Mouse (Mus musculus) G1E (cell line): ENCODE measurements at regions not wholly inside any gene's neighbourhood (a gene's known extent, or its start where the extent isn't known, plus 50 kb on each side); places are given as distances from the start of the nearest gene placed in this dataset.

ENCODE experiments used
- CTCF ChIP-seq: IDR thresholded peaks from 2 replicates; pipeline ENCODE4 v1.5.1; 2012; ENCODE audit warnings: low read depth, low read length, inconsistent platforms, mixed read lengths
- GATA1 ChIP-seq: IDR thresholded peaks from 2 replicates; pipeline ENCODE4 v1.6.1; 2012; ENCODE audit warnings: borderline replicate concordance, low read length, inconsistent platforms, mixed read lengths
- GATA2 ChIP-seq: IDR thresholded peaks from 2 replicates; pipeline ENCODE4 v1.6.1; 2012; ENCODE audit warnings: low read depth, low read length, inconsistent platforms, borderline replicate concordance
- POLR2AphosphoS5 ChIP-seq: IDR thresholded peaks from 2 replicates; pipeline ENCODE4 v1.6.1; 2012; ENCODE audit warnings: low read depth, low read length, inconsistent platforms; ENCODE audit not compliant: insufficient replicate concordance
- TAL1 ChIP-seq: conservative IDR thresholded peaks from 2 replicates; pipeline ENCODE4 v1.6.1; 2012; ENCODE audit warnings: low read depth, low read length, inconsistent platforms, mixed read lengths

- TF ChIP-seq CTCF (no peak), TAL1 (no peak), GATA1 (no peak), GATA2 (no peak), POLR2AphosphoS5 (no peak)
Observed at GRCm38 (mm10) chr12:12655184-12655583, 286.5 kb downstream of the Mycn start.
